Mouse (Mus musculus) v-Abl transformed pro-B cells (cell line): Measurements from ENCODE around the gene Ppp6c.
"Not testable (repeated sequence)": the region's sequence is repeated elsewhere in the genome, so short reads cannot be mapped to it uniquely, and the experiment has no call there.

Source experiments
- in situ Hi-C, 2 experiments: fragments of 400-800 bp; cut with MboI; formaldehyde crosslinking; loops; one replicate each; pipeline ENCODE4 v1.15.1; 2025; ENCODE audit not compliant: unreplicated experiment in 2 of 2

The Ppp6c gene

DNA sequence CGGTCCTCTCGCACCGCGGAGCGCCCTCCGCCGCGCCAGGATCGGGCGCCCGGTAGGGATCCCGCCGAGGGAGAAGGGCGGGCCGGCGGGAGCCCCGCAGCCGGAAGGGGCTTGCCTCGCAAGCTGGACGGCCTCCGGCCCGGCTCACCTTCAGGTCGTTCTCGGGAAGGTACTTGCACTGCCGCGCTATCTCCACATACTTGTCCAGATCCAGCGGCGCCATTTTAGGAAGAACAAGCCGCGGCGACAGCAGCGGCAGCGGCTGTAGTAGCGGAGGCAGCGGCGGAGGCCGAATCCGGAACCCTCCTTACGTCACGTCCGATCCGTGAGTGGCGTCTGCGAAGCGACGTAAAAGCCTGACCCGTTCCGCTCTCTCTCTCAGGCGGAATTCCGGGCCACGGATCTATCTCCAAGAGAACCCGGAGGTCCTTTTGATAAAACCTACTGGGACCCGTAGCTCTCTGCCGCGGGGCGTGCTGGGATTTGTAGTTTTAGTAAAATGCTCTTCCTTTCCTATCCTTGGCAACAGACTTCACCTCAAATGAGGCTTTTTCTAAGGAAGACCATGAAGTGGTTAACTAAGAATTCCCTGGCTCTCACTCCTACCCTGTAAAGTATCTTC lies at the start of gene Ppp6c:
Gene Ppp6c (minus strand): TSS at position 433 of the 622 bp plus-strand sequence.
- in situ Hi-C loops = no loop called here

DNA sequence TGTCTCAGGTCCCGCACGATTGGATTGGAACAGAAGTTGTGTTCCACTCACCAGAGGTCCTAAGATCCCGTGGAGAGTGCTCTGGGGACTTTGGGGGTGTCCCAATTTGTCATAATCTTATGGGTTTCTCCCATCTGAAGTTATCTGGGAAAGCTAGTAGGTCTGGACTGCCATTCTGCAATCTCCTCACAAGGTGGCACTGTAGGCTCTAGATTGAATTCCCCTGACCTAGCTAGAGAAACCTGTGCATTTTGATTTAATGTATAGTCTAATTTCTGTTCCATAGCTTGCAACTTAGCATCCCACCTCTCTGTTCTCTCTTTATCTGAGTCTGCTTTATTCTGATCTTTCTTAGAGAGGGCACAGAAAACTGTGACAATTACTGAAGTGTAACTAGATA lies 42.1 kb upstream of the Ppp6c start:
- in situ Hi-C loops = no loop called here

DNA sequence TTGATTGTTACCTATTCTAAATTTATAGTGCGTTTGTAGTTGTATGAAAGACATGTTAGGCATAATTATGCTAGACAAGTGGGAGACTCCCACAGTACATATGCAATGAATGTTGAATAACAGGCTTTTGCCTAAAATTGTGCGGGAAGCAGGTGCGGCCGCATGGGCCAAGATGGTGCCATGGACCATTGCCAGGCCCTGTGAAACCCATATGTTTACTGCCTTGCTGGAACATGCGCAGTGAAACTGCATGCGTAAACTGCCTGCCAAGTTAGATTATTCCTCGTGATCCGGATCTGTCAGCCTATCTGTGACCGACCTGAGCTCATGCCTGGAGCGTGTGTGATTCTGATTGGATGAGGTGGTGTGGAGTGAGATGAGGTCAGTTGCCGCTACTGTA lies 26.0 kb upstream of the Ppp6c start:
- in situ Hi-C loops = not testable (repeated sequence)

DNA sequence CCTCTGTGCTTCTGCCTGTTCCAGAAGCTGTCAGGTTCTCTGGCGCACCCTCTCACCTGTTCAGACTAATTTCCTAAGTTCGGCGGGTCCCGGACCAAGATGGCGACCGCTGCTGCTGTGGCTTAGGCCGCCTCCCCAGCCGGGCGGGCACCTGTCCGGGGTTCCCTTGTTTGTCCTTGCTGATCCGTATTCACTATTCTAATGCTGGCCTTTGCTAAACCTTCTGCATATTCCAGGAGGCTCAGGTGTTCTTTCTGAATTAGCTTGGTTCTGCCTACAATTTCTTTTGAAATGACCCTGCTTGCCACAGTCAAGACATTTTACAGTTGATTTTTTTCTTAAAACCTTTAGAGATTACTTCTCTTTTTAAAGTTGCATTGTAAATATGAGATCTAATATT lies 20.6 kb upstream of the Ppp6c start:
- in situ Hi-C loops = not testable (repeated sequence)

DNA sequence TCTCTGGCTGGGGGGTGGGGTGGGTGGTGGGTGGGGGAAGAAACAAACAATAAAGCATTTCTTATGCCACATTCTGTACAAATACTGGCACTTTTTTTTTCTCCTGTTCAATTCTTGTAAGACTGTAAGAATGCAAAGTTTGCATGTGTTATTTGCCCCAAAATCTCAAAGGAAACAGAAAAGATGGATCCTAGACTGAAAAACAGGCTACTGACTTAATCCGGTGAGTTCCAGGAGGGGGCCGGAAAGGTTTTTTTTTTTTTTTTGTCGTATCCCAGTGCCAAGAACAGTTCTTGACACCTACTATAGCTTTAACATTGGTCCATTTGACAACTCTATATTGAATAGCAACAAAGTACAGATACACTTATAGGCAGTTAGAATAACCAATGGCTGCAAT lies 480 bp upstream of the Ppp6c start:
- in situ Hi-C loops = no loop called here

DNA sequence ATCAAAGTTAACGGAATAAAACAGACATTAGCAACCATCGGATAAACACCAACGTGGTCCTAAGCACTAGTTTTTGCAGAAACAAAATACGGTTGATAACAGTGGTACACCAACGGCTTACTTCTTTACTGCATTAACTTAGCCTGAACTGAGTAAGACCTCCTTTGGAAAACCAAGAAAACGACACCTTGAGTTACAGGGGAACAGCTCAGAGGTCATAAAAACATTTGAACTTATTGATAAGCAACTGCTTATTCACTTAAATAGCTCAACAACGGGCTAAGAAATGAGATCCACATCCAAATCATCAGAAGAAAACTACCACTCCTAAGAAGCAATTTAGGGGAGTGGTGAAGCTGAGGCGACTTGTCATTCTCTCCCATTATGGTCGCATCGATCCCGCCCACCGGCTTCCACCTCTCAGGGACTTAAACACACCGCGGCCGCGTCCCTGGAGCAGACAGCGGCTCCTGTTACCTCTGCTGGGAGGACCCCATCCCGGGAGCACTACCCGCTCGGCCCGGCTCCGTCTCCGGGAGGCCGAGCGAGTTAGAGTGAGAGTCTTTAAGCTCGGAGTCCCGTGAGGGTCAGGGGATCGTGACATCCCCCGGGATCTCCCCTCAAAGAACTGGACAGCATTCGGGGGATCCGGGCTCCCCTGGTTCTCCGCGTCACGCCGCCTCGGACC lies 776 bp downstream of the Ppp6c start:
- in situ Hi-C loops = not testable (repeated sequence)

DNA sequence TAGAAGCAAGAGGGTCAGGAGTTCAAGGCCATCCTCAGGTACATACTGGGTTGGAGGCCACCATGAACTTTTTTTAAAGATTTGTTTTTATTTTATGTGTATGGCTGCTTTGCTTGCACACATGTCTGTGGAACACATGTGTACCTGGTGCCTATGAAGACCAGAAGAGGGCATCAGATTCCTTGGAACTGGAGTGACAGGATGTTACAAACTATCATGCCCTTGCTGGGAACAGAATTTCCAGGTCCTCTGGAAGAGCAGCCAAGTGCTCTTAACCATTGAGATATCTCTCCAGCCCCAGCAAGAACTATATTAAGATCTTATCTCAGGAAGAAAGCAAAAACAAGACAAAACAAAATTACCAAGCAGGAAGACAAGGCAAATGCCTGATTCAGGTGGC lies 1.6 kb downstream of the Ppp6c start:
- in situ Hi-C loops = no loop called here

DNA sequence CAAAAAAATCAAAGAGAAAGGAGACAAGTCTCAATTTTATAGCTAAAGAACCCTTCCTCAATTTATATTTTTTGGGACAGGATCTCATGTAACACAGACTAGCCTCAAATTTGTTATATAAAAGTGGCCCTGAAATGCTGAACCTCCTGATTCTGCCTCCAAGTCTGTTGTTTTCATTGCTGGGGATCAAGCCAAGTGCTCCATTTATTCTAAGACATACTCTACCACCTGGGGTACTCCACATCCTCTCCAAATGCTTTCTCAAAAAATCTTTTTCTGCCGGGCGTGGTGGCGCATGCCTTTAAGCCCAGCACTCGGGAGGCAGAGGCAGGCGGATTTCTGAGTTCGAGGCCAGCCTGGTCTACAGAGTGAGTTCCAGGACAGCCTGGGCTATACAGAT lies 6.2 kb downstream of the Ppp6c start:
- in situ Hi-C loops = no loop called here

DNA sequence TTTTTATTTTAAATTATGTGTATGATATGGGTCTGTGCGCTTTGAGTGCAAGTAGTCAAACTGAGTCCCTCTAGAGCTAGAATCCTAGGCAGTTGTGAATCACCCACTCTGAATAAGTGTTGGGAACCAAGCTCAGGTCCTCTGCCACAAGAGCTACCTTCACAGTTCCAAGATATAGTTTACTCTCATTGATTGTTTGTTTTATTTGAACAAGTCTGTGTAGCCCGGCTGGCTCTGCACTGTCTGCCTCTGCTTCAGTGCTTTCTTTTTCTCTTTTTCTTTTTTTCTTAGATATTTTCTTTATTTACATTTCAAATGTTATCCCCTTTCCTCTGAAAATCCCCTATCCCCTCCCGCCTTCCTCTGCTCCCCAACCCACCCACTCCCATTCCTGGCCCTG lies 7.2 kb downstream of the Ppp6c start:
- in situ Hi-C loops = no loop called here

DNA sequence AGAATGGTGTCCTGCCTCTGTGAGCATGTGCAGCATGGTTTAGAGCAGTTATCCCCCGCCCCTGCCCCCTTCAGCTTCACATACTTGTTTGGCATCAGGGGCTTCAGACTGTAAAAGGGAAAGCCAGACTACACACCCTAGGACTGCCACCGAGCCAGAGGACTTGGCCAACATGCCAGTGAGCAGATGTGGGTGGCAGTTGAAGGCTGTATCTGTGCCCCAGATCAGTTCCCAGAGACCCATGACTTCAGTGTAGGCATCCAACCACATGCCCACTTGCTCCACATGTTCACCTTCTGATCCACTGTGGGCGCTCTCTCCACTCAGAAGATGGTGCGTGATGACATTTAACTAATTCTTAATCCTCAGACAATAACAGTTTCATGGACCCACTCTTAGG lies 9.1 kb downstream of the Ppp6c start:
- in situ Hi-C loops = no loop called here

DNA sequence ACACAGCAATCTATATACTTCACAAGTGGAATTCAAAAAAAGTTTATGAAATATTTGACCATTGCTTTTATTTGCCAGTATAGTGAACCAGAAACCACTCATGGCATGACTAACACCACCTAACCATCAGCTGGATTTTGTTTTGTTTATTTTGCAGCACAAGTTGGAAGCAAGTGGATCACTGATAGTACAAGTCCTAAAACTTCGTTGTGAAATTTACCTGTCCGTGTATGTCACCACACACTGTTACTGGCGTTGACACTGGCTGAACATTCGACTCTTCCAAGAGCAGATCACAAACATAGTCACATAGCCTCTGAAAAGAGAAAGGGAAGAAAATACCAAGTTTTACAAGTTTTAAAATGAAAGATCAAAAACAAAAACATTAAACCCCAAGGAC lies 15.5 kb downstream of the Ppp6c start:
- in situ Hi-C loops = no loop called here

DNA sequence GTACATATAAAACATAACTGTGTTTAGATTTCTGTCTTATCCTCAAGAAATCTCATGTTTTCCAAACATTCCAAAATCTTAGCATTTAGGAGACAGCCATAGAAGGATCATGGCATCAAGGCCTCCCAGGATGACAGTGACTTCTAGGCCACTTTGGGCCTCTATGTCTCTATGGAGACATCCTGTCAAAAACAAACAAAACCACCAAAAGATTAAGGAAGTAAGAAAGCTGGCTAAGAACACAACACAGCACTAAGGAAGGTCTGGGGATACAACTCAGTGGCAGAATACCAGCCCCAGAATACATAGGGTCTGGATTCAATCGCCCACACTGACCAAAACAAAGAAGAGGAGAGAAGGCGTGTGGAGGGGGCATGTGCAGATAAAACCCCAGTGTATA lies 22.9 kb downstream of the Ppp6c start:
- in situ Hi-C loops = no loop called here

DNA sequence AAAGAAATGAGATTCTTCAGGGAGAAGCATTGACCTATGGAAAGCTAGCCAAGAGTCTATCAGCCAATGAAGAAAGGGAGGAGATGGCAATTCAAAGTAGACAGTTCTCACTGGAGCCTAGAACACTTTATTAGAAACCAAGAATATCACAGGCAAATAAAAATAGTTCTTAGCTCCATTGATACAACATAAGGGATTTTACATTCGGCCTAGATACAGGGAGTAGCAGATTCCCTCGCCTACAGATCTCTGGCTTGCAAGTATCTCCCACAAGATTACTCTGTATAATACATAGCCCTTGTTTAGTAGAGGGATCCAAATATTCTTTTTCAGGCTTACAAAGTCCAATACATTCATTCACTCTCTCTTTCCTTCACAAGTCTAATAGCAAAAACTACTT lies 31.4 kb downstream of the Ppp6c start:
- in situ Hi-C loops = loop anchor here (5.0 to 25.0 kb wide), 2 partner anchors 183 to 558 kb away; partner anchors contain the start of gene Psmb7 (in 1 of the 2)

DNA sequence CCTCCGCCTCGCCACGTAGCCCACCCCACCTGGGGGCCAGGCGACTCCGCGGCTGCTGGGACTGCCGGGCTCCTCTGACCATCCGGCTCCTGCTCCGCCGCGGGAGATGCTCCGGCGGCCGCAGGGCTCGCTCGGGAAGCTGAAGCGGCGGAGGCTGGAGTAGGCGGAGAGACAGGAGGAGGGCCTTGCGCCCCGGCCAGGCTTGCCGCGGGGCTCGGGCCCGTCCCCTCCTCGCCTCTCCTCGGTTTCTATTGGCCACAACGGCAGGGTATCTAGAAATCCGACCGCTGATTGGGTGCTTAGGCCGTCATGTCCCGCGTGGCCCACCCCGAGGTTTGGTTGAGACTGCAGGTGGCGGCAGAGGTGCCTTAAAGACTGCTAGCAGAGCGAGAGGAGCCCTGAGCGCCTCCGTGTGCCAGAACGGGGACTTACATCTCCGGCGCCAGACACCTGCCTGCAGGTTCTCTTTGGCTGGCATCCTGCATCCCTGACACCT lies 35.6 kb downstream of the Ppp6c start, which contains the start of gene Scai:
Gene Scai (minus strand): TSS at position 174 of the 496 bp plus-strand sequence.
- in situ Hi-C loops = loop anchor here in 1 of 2 experiments (25.0 kb wide), 1 partner anchor 553 kb away; the partner anchor contains the start of gene Psmb7

DNA sequence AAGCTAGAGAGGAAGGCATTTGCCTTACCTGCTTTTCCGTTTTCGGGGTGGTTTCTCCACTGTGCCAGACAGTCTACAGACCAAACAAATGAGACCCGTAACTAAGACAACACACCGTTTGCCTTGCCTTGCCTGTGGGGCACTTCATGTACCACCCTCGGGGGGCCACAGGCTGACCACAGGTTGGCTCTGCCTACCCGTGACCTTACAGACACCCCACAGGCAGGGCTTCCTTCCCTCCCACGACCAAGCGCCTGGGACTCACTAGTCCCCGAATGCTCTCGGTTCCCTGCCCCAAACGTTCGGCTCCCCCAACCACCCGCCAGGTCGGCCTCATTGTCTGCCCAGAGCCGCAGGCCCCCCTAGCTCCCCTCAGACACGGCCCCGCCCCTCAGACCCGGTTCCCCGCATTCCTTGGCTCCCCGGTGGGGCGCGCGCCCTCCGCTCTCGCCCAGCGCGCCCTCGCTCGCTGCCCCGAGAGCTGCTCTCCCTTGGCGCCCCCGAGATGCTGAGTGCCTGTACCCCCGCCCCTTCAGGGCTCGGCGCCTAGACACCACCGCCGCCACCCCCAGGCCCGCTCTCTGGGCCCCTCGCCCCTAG lies 36.2 kb downstream of the Ppp6c start:
- in situ Hi-C loops = loop anchor here (5.0 to 25.0 kb wide), 4 partner anchors 178 to 553 kb away; partner anchors contain the start of genes Nr6a1 (in 1 of the 2) and Psmb7 (in 1 of the 2)

DNA sequence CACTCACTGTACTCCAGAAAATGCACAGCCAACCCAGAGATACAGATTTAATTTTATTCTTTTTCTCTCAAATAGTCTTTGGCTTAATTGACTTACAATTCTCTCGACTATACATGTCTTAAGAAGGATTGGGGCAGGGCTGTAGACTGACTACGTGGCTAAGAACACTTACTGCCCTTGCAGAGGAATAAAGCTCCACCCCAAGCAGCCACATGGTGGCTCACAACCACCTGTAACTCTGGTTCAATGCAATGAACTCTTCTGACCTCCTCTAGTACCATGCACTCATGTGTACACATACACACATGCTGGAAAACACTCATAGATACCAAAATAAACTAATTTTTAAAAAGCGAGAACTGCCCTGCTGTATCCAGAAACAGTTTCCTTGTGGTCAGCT lies 40.3 kb downstream of the Ppp6c start:
- in situ Hi-C loops = loop anchor here (5.0 to 25.0 kb wide), 4 partner anchors 174 to 549 kb away; partner anchors contain the start of genes Nr6a1 (in 1 of the 2) and Psmb7 (in 1 of the 2)

DNA sequence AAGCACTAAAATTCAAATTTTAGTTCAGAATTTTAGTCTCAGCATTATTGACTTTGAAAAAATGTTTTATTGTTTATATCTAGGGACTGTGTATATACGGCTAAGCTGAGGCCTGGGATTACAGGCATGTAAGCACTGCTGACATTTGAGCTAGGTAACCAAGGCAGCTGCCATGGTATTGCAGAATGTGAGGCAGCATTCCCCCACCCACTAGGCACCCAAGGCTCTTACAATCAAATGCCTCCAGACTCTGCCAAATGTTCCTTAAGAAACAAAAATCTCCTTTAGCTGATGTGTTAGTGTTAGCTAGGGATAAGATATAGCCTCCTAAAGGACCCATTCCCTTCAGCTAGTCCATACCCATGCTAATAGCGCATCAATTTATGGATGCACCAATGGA lies 42.7 kb downstream of the Ppp6c start:
- in situ Hi-C loops = loop anchor here in 1 of 2 experiments (25.0 kb wide), 1 partner anchor 546 kb away; the partner anchor contains the start of gene Psmb7

DNA sequence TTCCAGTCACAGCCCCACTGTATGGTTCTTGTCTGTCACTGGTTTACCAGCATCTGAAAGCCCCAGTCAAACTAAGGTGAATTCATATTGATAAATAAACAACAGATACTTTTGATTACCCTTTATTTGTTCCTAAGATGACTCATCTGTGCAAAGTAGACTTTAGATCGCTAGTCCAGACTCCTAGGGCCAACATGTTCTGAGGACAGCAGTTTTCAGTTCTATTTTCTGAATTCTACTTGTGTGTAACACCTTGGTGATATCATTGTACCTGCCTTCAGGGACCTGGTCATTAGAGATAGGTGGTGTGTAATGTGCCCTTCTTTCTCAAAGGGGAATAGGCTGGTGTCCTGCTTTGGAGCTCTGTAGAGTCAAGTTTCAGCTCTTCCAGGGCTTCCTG lies 65.3 kb downstream of the Ppp6c start:
- in situ Hi-C loops = no loop called here

DNA sequence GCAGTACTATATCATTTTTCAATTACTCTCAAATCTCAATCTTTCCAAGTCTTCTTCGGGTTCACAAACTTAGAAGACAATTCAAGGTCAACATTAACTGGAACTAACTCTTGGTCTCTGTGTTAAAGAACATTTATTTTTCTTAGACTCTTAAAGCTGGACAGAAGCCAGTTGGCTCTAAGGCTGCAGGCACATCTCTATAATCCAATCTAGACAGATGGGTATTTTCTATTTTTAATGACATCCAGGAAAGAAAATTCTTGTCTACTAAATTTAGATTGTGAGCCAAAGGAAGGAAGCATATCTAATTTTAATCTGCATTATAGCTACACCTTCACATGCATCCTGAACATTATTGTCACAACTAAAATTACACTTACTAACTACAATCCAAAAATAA lies 68.3 kb downstream of the Ppp6c start:
- in situ Hi-C loops = no loop called here

DNA sequence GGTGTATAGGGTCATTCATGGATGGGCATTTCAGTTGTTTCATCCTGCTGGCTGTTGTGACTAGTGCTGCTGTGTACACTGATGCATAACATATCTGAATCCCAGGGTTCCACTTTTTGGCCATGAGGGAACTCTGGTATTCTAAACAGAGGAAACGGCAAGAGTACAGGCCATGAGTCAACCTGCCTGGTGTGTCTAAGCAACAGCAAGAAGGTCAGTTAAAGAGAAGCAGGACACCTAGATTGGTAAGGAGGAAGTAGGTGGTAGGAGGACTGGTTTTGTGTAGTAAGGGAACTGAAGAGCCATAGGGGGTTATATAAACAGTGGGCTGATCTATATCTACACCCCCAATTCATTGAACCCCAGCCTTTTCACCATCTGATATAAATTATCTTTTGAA lies 69.4 kb downstream of the Ppp6c start:
- in situ Hi-C loops = no loop called here

DNA sequence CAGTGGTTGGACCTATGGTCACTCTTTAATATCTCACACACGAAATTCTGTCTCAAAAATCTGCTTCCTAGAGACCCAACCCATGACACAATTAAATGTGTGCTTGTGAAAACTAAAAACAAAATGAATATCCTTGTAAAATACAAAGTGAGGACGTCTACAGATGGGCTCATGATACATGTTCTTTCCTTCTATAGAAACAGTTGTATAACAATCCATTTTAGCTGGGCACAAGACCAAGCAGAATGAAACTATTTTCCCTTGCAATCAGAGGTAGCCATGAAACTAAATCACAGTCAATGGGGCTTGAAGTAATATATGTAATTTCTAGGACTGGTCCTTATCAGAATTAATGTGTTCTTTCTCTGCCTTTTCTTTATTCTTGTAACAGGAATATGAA lies 75.3 kb downstream of the Ppp6c start:
- in situ Hi-C loops = no loop called here
